24 mouse cellular contexts compared by ENCODE assay signal in the genomic region with DNA sequence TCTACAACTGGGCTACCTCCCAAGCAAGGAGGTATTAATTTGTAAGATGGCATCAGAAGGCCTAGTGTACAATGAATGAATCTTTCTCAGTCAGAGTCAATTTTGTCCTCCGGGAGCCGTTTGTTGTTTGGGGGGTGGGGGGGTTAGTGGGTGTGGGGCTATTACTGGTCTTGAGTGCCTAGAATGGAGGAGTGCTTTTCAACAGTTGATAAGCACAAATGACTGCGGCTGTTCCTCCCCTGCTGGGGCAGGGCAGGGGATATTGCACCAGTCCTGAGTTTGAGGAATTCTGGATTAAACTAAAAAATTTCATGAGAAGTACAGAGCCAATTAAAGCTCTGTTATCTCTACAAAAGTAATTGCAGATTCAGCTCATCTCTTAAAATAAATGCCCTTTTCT. TPM values are rescaled to one million over a fixed set of nuclear protein-coding genes. Genes with fewer than 3 reads are reported as not detected.
DNase-seq lines count a peak whose midpoint lies in the region; ATAC-seq lines count a peak whose summit lies in the region.
"Had no signal": no experiment of that assay in that cellular context is flagged by ENCODE, and none has a peak within 500 bp of the region (broad histone marks: within the 10 kb centered on the region; RNA-seq: fewer than 3 reads in every experiment).

No protein-coding gene starts in this region.

- H3K27ac ChIP-seq in heart, embryonic 10.5 days, result no peak overlapping the region
- 0 out of 2 replicates have a peak overlapping the region, but pooled peaks have one; percentile 11 for H3K27ac ChIP-seq in heart, embryonic 16.5 days (ENCODE audit: low read length)
- H3K27ac ChIP-seq in liver, embryonic 11.5 days (ENCODE audit: low read depth, low read length), result no peak overlapping the region
- H3K27ac ChIP-seq in hindbrain, embryonic 14.5 days, result no peak overlapping the region
- H3K27ac ChIP-seq: forebrain, embryonic 10.5 days; intestine, embryonic 15.5 days; midbrain, embryonic 12.5 days had no signal

- no peak for DNase-seq in heart, embryonic 10.5 days (ENCODE audit: low spot score)
- DNase-seq in heart, postnatal 25 days (ENCODE audit: low spot score), result no peak
- DNase-seq in heart, adult 9 months (ENCODE audit: low spot score in 2 of 2), result no peak
- DNase-seq in liver, embryonic 11.5 days (ENCODE audit: low spot score), result no peak
- no peak for DNase-seq in urinary bladder, postnatal 14 days (ENCODE audit: low spot score)
- no peak for DNase-seq in hindbrain, embryonic 14.5 days (ENCODE audit: low spot score)
- DNase-seq: adrenal gland, postnatal 36 days; cerebellum, postnatal 10 days; gastrocnemius, postnatal 14 days; kidney, adult 8-10 months; kidney, postnatal 14 days; thymus, adult 18-20 months; thymus, postnatal 36 days had no signal

- intact Hi-C loops in heart, postnatal 25 days (cut with DNase I), result no loop called here

- ATAC-seq in heart, embryonic 16.5 days (replicated peaks; ENCODE audit: extremely low read depth, insufficient read depth, low FRiP score), result peak; percentile 64; the same call in 1 of the 2 replicates
- peak; percentile 39; the same call in 1 of the 2 replicates for ATAC-seq in liver, embryonic 11.5 days (replicated peaks; ENCODE audit: low FRiP score)
- peak; percentile 40 for ATAC-seq in megakaryocyte progenitor cell, adult 5-6 weeks (replicated peaks; ENCODE audit: poor library complexity)
- no peak for ATAC-seq in hindbrain, embryonic 14.5 days (ENCODE audit: low FRiP score)
- ATAC-seq: forebrain, embryonic 16.5 days; hindbrain, embryonic 16.5 days; intestine, embryonic 15.5 days; lung, postnatal 0 days had no signal

- no peak overlapping the region for H3K9ac ChIP-seq in heart, embryonic 16.5 days (ENCODE audit: low read length)
- no peak overlapping the region for H3K9ac ChIP-seq in liver, embryonic 11.5 days (ENCODE audit: low read depth, low read length)
- no peak overlapping the region for H3K9ac ChIP-seq in hindbrain, embryonic 14.5 days
- H3K9ac ChIP-seq: intestine, embryonic 15.5 days; midbrain, embryonic 12.5 days had no signal

- no peaks in the 10 kb centered on the region for H3K9me3 ChIP-seq in heart, embryonic 10.5 days
- H3K9me3 ChIP-seq in heart, embryonic 16.5 days (replicated peaks; ENCODE audit: control insufficient read depth, low read length), result no peaks in the 10 kb centered on the region
- H3K9me3 ChIP-seq in liver, embryonic 11.5 days (ENCODE audit: control insufficient read depth, low read length), result no peaks in the 10 kb centered on the region
- H3K9me3 ChIP-seq in hindbrain, embryonic 14.5 days (ENCODE audit: control insufficient read depth, low read length), result no peaks in the 10 kb centered on the region
- H3K9me3 ChIP-seq: forebrain, embryonic 10.5 days; intestine, embryonic 15.5 days; midbrain, embryonic 12.5 days had no signal

- peak overlapping the region; percentile 32 for H3K4me2 ChIP-seq in heart, embryonic 16.5 days (ENCODE audit: low read depth, low read length)
- H3K4me2 ChIP-seq in liver, embryonic 11.5 days, result peak overlapping the region; percentile 23
- no peak overlapping the region for H3K4me2 ChIP-seq in hindbrain, embryonic 14.5 days (replicated peaks)
- H3K4me2 ChIP-seq: intestine, embryonic 15.5 days; midbrain, embryonic 12.5 days had no signal

- peak overlapping the region; percentile 12; the same call in 1 of the 2 replicates for H3K4me3 ChIP-seq in heart, embryonic 10.5 days
- peak overlapping the region; percentile 10; the same call in 1 of the 2 replicates for H3K4me3 ChIP-seq in heart, embryonic 16.5 days (ENCODE audit: low read length)
- H3K4me3 ChIP-seq in liver, embryonic 11.5 days (ENCODE audit: low read depth, low read length), result no peak overlapping the region
- H3K4me3 ChIP-seq in hindbrain, embryonic 14.5 days (replicated peaks; ENCODE audit: low read length), result no peak overlapping the region
- H3K4me3 ChIP-seq: forebrain, embryonic 10.5 days; intestine, embryonic 15.5 days; layer of hippocampus, adult 2 months; midbrain, embryonic 12.5 days had no signal

- H3K4me1 ChIP-seq in heart, embryonic 10.5 days, result peaks cover 59% of the 10 kb centered on the region
- peaks cover 48% of the 10 kb centered on the region for H3K4me1 ChIP-seq in heart, embryonic 16.5 days (ENCODE audit: control insufficient read depth, insufficient read depth, low read length)
- H3K4me1 ChIP-seq in liver, embryonic 11.5 days (replicated peaks; ENCODE audit: control insufficient read depth, insufficient read depth, low read length), result peaks cover 41% of the 10 kb centered on the region
- H3K4me1 ChIP-seq in hindbrain, embryonic 14.5 days (replicated peaks; ENCODE audit: control insufficient read depth, insufficient read depth, low read length), result peaks cover 34% of the 10 kb centered on the region
- H3K4me1 ChIP-seq: intestine, embryonic 15.5 days had no signal

- WGBS in heart, embryonic 10.5 days, result 6% methylated on average over 3 of the region's 3 CpGs
- 14% methylated on average over 3 of the region's 3 CpGs for WGBS in heart, embryonic 16.5 days
- WGBS in liver, embryonic 11.5 days, result 15% methylated on average over 3 of the region's 3 CpGs
- 40% methylated on average over 3 of the region's 3 CpGs for WGBS in hindbrain, embryonic 14.5 days

- peaks cover 6% of the 10 kb centered on the region; the same call in 1 of the 2 replicates for H3K36me3 ChIP-seq in heart, embryonic 10.5 days
- no peaks in the 10 kb centered on the region for H3K36me3 ChIP-seq in heart, embryonic 16.5 days (ENCODE audit: control insufficient read depth, insufficient read depth)
- peaks cover 8% of the 10 kb centered on the region; the same call in 1 of the 2 replicates for H3K36me3 ChIP-seq in liver, embryonic 11.5 days (ENCODE audit: control insufficient read depth, insufficient read depth, low read length)
- peaks cover 8% of the 10 kb centered on the region; the same call in 1 of the 2 replicates for H3K36me3 ChIP-seq in hindbrain, embryonic 14.5 days (replicated peaks; ENCODE audit: control insufficient read depth, insufficient read depth)
- H3K36me3 ChIP-seq: intestine, embryonic 15.5 days had no signal

- no peaks in the 10 kb centered on the region for H3K27me3 ChIP-seq in heart, embryonic 10.5 days (ENCODE audit: insufficient read depth, poor library complexity, severe bottlenecking)
- H3K27me3 ChIP-seq in heart, embryonic 16.5 days (ENCODE audit: control insufficient read depth, insufficient read depth, low read length), result no peaks in the 10 kb centered on the region
- no peaks in the 10 kb centered on the region for H3K27me3 ChIP-seq in liver, embryonic 11.5 days (replicated peaks; ENCODE audit: control insufficient read depth, insufficient read depth, low read length)
- H3K27me3 ChIP-seq in hindbrain, embryonic 14.5 days (ENCODE audit: control insufficient read depth, insufficient read depth, low read length), result no peaks in the 10 kb centered on the region
- H3K27me3 ChIP-seq: intestine, embryonic 15.5 days; midbrain, embryonic 12.5 days had no signal

RNA-seq across cellular contexts. Expression of a gene that starts 6.2 kb away (rescaled TPM):
- 76.8 and 85.1 TPM in 2 replicates for polyA plus RNA-seq in heart, embryonic 10.5 days (2016; fragmentation: Nextera tagmentation; extraction: Ambion mirVana)
- 10 to 100 TPM; 28.0 to 28.2 TPM for total RNA-seq in heart, postnatal 25 days (2021)
- polyA plus RNA-seq in heart, embryonic 16.5 days (2015; fragmentation: Nextera tagmentation; extraction: Ambion mirVana), result 67.3 and 69.6 TPM in 2 replicates
- 64.6 and 68.2 TPM in 2 replicates for polyA plus RNA-seq in liver, embryonic 11.5 days (2014; fragmentation: Nextera tagmentation; extraction: Ambion mirVana)
- total RNA-seq in megakaryocyte progenitor cell, adult 5-6 weeks (2015), result 30.7 and 32.9 TPM in 2 replicates
- total RNA-seq in megakaryocyte progenitor cell, adult 5-6 weeks (2017), result 36.4 and 48.2 TPM in 2 replicates
- 72.4 and 83.4 TPM in 2 replicates for polyA plus RNA-seq in hindbrain, embryonic 14.5 days (2014; fragmentation: Nextera tagmentation; extraction: Ambion mirVana)

RNA-seq across cellular contexts. Expression of a gene that starts 50.9 kb away (rescaled TPM):
- polyA plus RNA-seq in heart, embryonic 10.5 days (2016; fragmentation: Nextera tagmentation; extraction: Ambion mirVana), result 0.58 and 0.68 TPM in 2 replicates
- total RNA-seq in heart, postnatal 25 days (2021), result under 1 TPM in 1 of 2 experiments, not detected in 1; 0.39 TPM
- polyA plus RNA-seq in heart, embryonic 16.5 days (2015; fragmentation: Nextera tagmentation; extraction: Ambion mirVana), result 0.22 and 0.37 TPM in 2 replicates
- polyA plus RNA-seq in liver, embryonic 11.5 days (2014; fragmentation: Nextera tagmentation; extraction: Ambion mirVana), result 7.2 and 7.3 TPM in 2 replicates
- total RNA-seq in megakaryocyte progenitor cell, adult 5-6 weeks (2015), result 0.64 and 2.4 TPM in 2 replicates
- total RNA-seq in megakaryocyte progenitor cell, adult 5-6 weeks (2017), result 1.4 and 1.8 TPM in 2 replicates
- polyA plus RNA-seq in hindbrain, embryonic 14.5 days (2014; fragmentation: Nextera tagmentation; extraction: Ambion mirVana), result 0.17 TPM in 1 of 2 replicates, not detected in the other
- total RNA-seq: adrenal gland, postnatal 36 days; gastrocnemius, postnatal 14 days; layer of hippocampus, adult 2 months; layer of hippocampus, postnatal 25 days had no signal
- polyA plus RNA-seq: forebrain, embryonic 16.5 days; small intestine, adult 2 months had no signal

Comparison
In these comparisons a context has a peak if more than half of its experiments do, and no peak if none do; other contexts are left out.
1. H3K4me3 ChIP-seq: peak in heart, embryonic 10.5 days (single experiment) and heart, embryonic 16.5 days (single experiment); none in liver, embryonic 11.5 days (single experiment) and hindbrain, embryonic 14.5 days (single experiment).